In the genomic region with DNA sequence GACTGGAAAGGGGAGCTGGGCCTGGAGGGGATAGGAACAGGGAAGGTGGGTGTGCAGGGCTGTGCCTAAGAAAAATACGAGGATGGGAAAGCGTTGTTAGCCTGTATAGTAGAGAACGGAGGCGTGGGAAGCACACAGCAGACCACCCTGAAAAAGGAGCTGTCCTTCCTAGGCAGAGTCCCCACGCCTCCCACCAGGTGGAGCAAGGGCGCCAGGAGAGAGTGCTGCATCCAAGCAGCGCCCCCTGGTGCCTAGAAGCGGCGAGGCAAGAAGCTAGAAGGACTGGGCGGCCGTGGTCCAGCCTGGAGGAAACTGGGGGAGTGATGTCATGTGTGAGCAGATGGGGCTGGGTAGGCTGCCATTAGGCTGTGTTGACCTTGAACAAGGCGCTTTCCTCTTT, we compare ENCODE assay signal across 8 mouse cellular contexts.
DNase-seq lines count a peak whose midpoint lies in the region; ATAC-seq and TF ChIP-seq lines count a peak whose summit lies in the region.

No protein-coding gene starts in this region.

- peak overlapping the region; percentile 85 for H3K4me2 ChIP-seq in forebrain, embryonic 14.5 days (ENCODE audit: low read length)
- H3K4me2 ChIP-seq in liver, postnatal 0 days (ENCODE audit: low read depth, low read length) = peak overlapping the region; percentile 98
- H3K4me2 ChIP-seq in neural tube, embryonic 13.5 days = peak overlapping the region; percentile 86

- H3K27me3 ChIP-seq in forebrain, embryonic 14.5 days (replicated peaks; ENCODE audit: control insufficient read depth, insufficient read depth, low read length) = no peaks in the 10 kb centered on the region
- peaks cover 16% of the 10 kb centered on the region for H3K27me3 ChIP-seq in liver, postnatal 0 days (ENCODE audit: insufficient read depth, low read length)
- H3K27me3 ChIP-seq in neural tube, embryonic 13.5 days = no peaks in the 10 kb centered on the region
- no peaks in the 10 kb centered on the region for H3K27me3 ChIP-seq in testis, adult 2 months (ENCODE audit: control insufficient read depth, insufficient read depth, low read length)

- TF ChIP-seq POLR2A in testis, adult 2 months (IDR thresholded peaks at IDR 0.05; ENCODE audit: control insufficient read depth, low read depth, low read length) = no peak

- peak overlapping the region; percentile 85 for H3K9ac ChIP-seq in forebrain, embryonic 14.5 days (ENCODE audit: low read length)
- peak overlapping the region; percentile 68; the same call in 1 of the 2 replicates for H3K9ac ChIP-seq in liver, postnatal 0 days (replicated peaks)
- H3K9ac ChIP-seq in neural tube, embryonic 13.5 days = peak overlapping the region; percentile 86

- DNase-seq in ES-CJ7 (ENCODE audit: low read depth, low spot score) = peak; percentile 95
- peak; percentile 92 for DNase-seq in cerebellum, adult 11 months
- peak; percentile 94 for DNase-seq in forebrain, embryonic 14.5 days (ENCODE audit: low spot score)
- peak; percentile 95 to 98 for DNase-seq in heart, postnatal 14 days
- DNase-seq in layer of hippocampus, adult 11-12 months (ENCODE audit: low spot score) = peak; percentile 91
- DNase-seq in liver, postnatal 0 days = peak; percentile 93

- intact Hi-C loops in heart, postnatal 14 days (cut with DNase I) = loop anchor here (1.0 to 5.0 kb wide), 2 partner anchors 81 to 545 kb away; no protein-coding TSS in a partner anchor

- TF ChIP-seq EP300 in liver, postnatal 0 days (IDR thresholded peaks at IDR 0.05; ENCODE audit: low read depth) = no peak

- no peak overlapping the region; the same call in 1 of the 2 replicates for H3K27ac ChIP-seq in forebrain, embryonic 14.5 days (ENCODE audit: low read depth, low read length)
- no peak overlapping the region for H3K27ac ChIP-seq in liver, postnatal 0 days (ENCODE audit: low read depth)
- H3K27ac ChIP-seq in neural tube, embryonic 13.5 days (replicated peaks) = peak overlapping the region; percentile 68
- H3K27ac ChIP-seq in testis, adult 2 months (ENCODE audit: control insufficient read depth, insufficient read depth, low read depth, low read length) = no peak overlapping the region

- ATAC-seq in forebrain, embryonic 14.5 days = peak; percentile 87
- peak; percentile 83 for ATAC-seq in liver, postnatal 0 days
- ATAC-seq in neural tube, embryonic 13.5 days (ENCODE audit: low read depth) = peak; percentile 88

- H3K36me3 ChIP-seq in forebrain, embryonic 14.5 days (ENCODE audit: control insufficient read depth, insufficient read depth, low read length) = no peaks in the 10 kb centered on the region
- H3K36me3 ChIP-seq in liver, postnatal 0 days (replicated peaks; ENCODE audit: insufficient read depth, low read length) = no peaks in the 10 kb centered on the region
- H3K36me3 ChIP-seq in neural tube, embryonic 13.5 days = no peaks in the 10 kb centered on the region
- H3K36me3 ChIP-seq in testis, adult 2 months (ENCODE audit: control insufficient read depth, insufficient read depth, low read length) = no peaks in the 10 kb centered on the region

- H3K4me3 ChIP-seq in forebrain, embryonic 14.5 days (ENCODE audit: low read depth, low read length) = peak overlapping the region; percentile 77
- peak overlapping the region; percentile 73 for H3K4me3 ChIP-seq in liver, postnatal 0 days (ENCODE audit: low read depth, low read length)
- peak overlapping the region; percentile 81 for H3K4me3 ChIP-seq in neural tube, embryonic 13.5 days
- peak overlapping the region; percentile 73; the same call in 1 of the 2 replicates for H3K4me3 ChIP-seq in testis, adult 2 months (ENCODE audit: control insufficient read depth, low read depth, low read length)

- TF ChIP-seq CTCF in liver, postnatal 0 days (IDR thresholded peaks at IDR 0.05; ENCODE audit: low read depth) = peak; percentile 100
- peak; percentile 99 for TF ChIP-seq CTCF in testis, adult 2 months (IDR thresholded peaks at IDR 0.05; ENCODE audit: control insufficient read depth, insufficient read depth, insufficient replicate concordance, low read depth, low read length)

- H3K4me1 ChIP-seq in forebrain, embryonic 14.5 days (ENCODE audit: control insufficient read depth, insufficient read depth, low read length) = peaks cover 3% of the 10 kb centered on the region; the same call in 1 of the 2 replicates
- H3K4me1 ChIP-seq in liver, postnatal 0 days (ENCODE audit: insufficient read depth) = peaks cover 13% of the 10 kb centered on the region
- peaks cover 39% of the 10 kb centered on the region for H3K4me1 ChIP-seq in neural tube, embryonic 13.5 days (replicated peaks)
- H3K4me1 ChIP-seq in testis, adult 2 months (ENCODE audit: control insufficient read depth, insufficient read depth, low read length) = peaks cover 15% of the 10 kb centered on the region

- 2% methylated on average over 12 of the region's 12 CpGs for WGBS in forebrain, embryonic 14.5 days
- WGBS in liver, postnatal 0 days (ENCODE audit: insufficient replicate concordance) = 2% methylated on average over 12 of the region's 12 CpGs
- WGBS in neural tube, embryonic 13.5 days = 3% methylated on average over 12 of the region's 12 CpGs

- H3K9me3 ChIP-seq in forebrain, embryonic 14.5 days (replicated peaks; ENCODE audit: control insufficient read depth, low read length) = no peaks in the 10 kb centered on the region
- no peaks in the 10 kb centered on the region for H3K9me3 ChIP-seq in liver, postnatal 0 days (ENCODE audit: low read length)
- no peaks in the 10 kb centered on the region for H3K9me3 ChIP-seq in neural tube, embryonic 13.5 days
